Mouse (Mus musculus): ENCODE results near the gene Emilin2. TPM values are rescaled to one million over a fixed set of nuclear protein-coding genes. Genes with fewer than 3 reads are reported as not detected.

Gene Emilin2
- polyA plus RNA-seq, 1 experiment from 2014 or later: 0.59 TPM

GRCm38 (mm10) chr17:71216263-71216662, 95.5 kb downstream of the Emilin2 start:
- ChIA-PET CTCF (interaction anchor here (1.4 kb wide), 2 partner anchors 10 to 13 kb away, joined by 3 read pairs; no protein-coding TSS in a partner anchor), POLR2A (interaction anchor here (0.5 kb wide), 1 partner anchor 1750 kb away, joined by 4 read pairs; no protein-coding TSS in a partner anchor)
- no peak for TF ChIP-seq CTCF (IDR thresholded peaks at IDR 0.05)
- no peak for ATAC-seq
- no peaks in the 10 kb centered on the region for H3K27me3 ChIP-seq
- in situ Hi-C loops (cut with MboI; ENCODE audit: low pct_unique_long_range_greater_than_20kb): no loop called here
- DNase-seq (ENCODE audit: low read depth, low spot score): no peak

- ChIA-PET CTCF (interaction anchor here (1.4 kb wide), 2 partner anchors 9 to 14 kb away, joined by 3 read pairs; no protein-coding TSS in a partner anchor), POLR2A (no interaction called here)
- TF ChIP-seq CTCF (IDR thresholded peaks at IDR 0.05): no peak
- no peak for ATAC-seq
- DNase-seq (ENCODE audit: low read depth, low spot score): no peak
- in situ Hi-C loops (cut with MboI; ENCODE audit: low pct_unique_long_range_greater_than_20kb): no loop called here
- no peaks in the 10 kb centered on the region for H3K27me3 ChIP-seq
Observed at GRCm38 (mm10) chr17:71215241-71215839, 96.4 kb downstream of the Emilin2 start.

- in situ Hi-C loops (cut with MboI; ENCODE audit: low pct_unique_long_range_greater_than_20kb): no loop called here
- POLR2A ChIA-PET: no interaction called here
Observed at GRCm38 (mm10) chr17:71214514-71215240, 97.1 kb downstream of the Emilin2 start.

GRCm38 (mm10) chr17:71213666-71214065, 98.1 kb downstream of the Emilin2 start:
- in situ Hi-C loops (cut with MboI; ENCODE audit: low pct_unique_long_range_greater_than_20kb): no loop called here
- no peak for ATAC-seq
- POLR2A ChIA-PET: no interaction called here
- no peaks in the 10 kb centered on the region for H3K27me3 ChIP-seq
- CTCF ChIA-PET: interaction anchor here (1.2 kb wide), 1 partner anchor 17 kb away, joined by 3 read pairs; no protein-coding TSS in a partner anchor
- no peak for TF ChIP-seq CTCF (IDR thresholded peaks at IDR 0.05)
- DNase-seq (ENCODE audit: low read depth, low spot score): no peak

More at GRCm38 (mm10) chr17:71214514-71215240, 97.1 kb downstream of the Emilin2 start:
- no peak for TF ChIP-seq CTCF (IDR thresholded peaks at IDR 0.05)
- H3K27me3 ChIP-seq: no peaks in the 10 kb centered on the region
- DNase-seq (ENCODE audit: low read depth, low spot score) (no peak), ATAC-seq (no peak)
- CTCF ChIA-PET: interaction anchor here (1.2 to 1.4 kb wide), 2 partner anchors 8 to 18 kb away, joined by 3 read pairs; no protein-coding TSS in a partner anchor

GRCm38 (mm10) chr17:71211962-71212646, 99.7 kb downstream of the Emilin2 start:
- no peak for TF ChIP-seq CTCF (IDR thresholded peaks at IDR 0.05)
- CTCF ChIA-PET: interaction anchor here (1.0 kb wide), 1 partner anchor 137 kb away, joined by 3 read pairs; no protein-coding TSS in a partner anchor
- DNase-seq (ENCODE audit: low read depth, low spot score): no peak
- in situ Hi-C loops (cut with MboI; ENCODE audit: low pct_unique_long_range_greater_than_20kb): no loop called here
- no peaks in the 10 kb centered on the region for H3K27me3 ChIP-seq
- ATAC-seq: no peak
- POLR2A ChIA-PET: no interaction called here

- H3K27me3 ChIP-seq: no peaks in the 10 kb centered on the region
- POLR2A ChIA-PET: no interaction called here
- CTCF ChIA-PET: interaction anchor here (1.1 kb wide), 1 partner anchor 18 kb away, joined by 3 read pairs; no protein-coding TSS in a partner anchor
- no peak for TF ChIP-seq CTCF (IDR thresholded peaks at IDR 0.05)
- DNase-seq (ENCODE audit: low read depth, low spot score) (no peak), ATAC-seq (no peak)
- in situ Hi-C loops (cut with MboI; ENCODE audit: low pct_unique_long_range_greater_than_20kb): no loop called here
Observed at GRCm38 (mm10) chr17:71209936-71210335, 101.8 kb downstream of the Emilin2 start.

GRCm38 (mm10) chr17:71208921-71209320, 102.9 kb downstream of the Emilin2 start:
- ChIA-PET POLR2A (no interaction called here), CTCF (interaction anchor here (0.9 kb wide), 1 partner anchor 15 kb away, joined by 3 read pairs; no protein-coding TSS in a partner anchor)
- no peak for DNase-seq (ENCODE audit: low read depth, low spot score)
- TF ChIP-seq CTCF (IDR thresholded peaks at IDR 0.05): peak; percentile 14
- ATAC-seq: no peak
- H3K27me3 ChIP-seq: no peaks in the 10 kb centered on the region
- in situ Hi-C loops (cut with MboI; ENCODE audit: low pct_unique_long_range_greater_than_20kb): no loop called here

- H3K27me3 ChIP-seq: no peaks in the 10 kb centered on the region
- in situ Hi-C loops (cut with MboI; ENCODE audit: low pct_unique_long_range_greater_than_20kb): no loop called here
- DNase-seq (ENCODE audit: low read depth, low spot score) (no peak), ATAC-seq (no peak)
- ChIA-PET POLR2A (no interaction called here), CTCF (interaction anchor here (0.9 kb wide), 1 partner anchor 15 kb away, joined by 3 read pairs; no protein-coding TSS in a partner anchor)
- no peak for TF ChIP-seq CTCF (IDR thresholded peaks at IDR 0.05)
Observed at GRCm38 (mm10) chr17:71208376-71208775, 103.4 kb downstream of the Emilin2 start.

GRCm38 (mm10) chr17:71207268-71207667, 104.5 kb downstream of the Emilin2 start:
- POLR2A ChIA-PET: interaction anchor here (0.7 kb wide), 1 partner anchor 227 kb away, joined by 3 read pairs; no protein-coding TSS in a partner anchor
- no peak for ATAC-seq
- no peak for TF ChIP-seq CTCF (IDR thresholded peaks at IDR 0.05)
- no peaks in the 10 kb centered on the region for H3K27me3 ChIP-seq
- CTCF ChIA-PET: no interaction called here
- DNase-seq (ENCODE audit: low read depth, low spot score): no peak
- in situ Hi-C loops (cut with MboI; ENCODE audit: low pct_unique_long_range_greater_than_20kb): no loop called here

- ChIA-PET POLR2A (no interaction called here), CTCF (interaction anchor here (1.1 kb wide), 1 partner anchor 9 kb away, joined by 3 read pairs; no protein-coding TSS in a partner anchor)
- TF ChIP-seq CTCF (IDR thresholded peaks at IDR 0.05): no peak
- ATAC-seq: peak; percentile 24
- DNase-seq (ENCODE audit: low read depth, low spot score): no peak
- no peaks in the 10 kb centered on the region for H3K27me3 ChIP-seq
- in situ Hi-C loops (cut with MboI; ENCODE audit: low pct_unique_long_range_greater_than_20kb): no loop called here
Observed at GRCm38 (mm10) chr17:71206136-71206893, 105.5 kb downstream of the Emilin2 start.
